Mouse (Mus musculus) erythroblast, embryonic 14.5 days (primary cell): ENCODE measurements around the gene Vps53.

Source experiments
- GATA1 ChIP-seq: IDR thresholded peaks from 2 replicates; pipeline ENCODE4 v1.6.1; 2012; ENCODE audit warnings: low read length, inconsistent platforms, mixed read lengths
- TAL1 ChIP-seq: IDR thresholded peaks from 3 replicates; pipeline ENCODE4 v1.6.1; 2012; ENCODE audit warnings: low read length, inconsistent platforms, mixed read lengths

DNA sequence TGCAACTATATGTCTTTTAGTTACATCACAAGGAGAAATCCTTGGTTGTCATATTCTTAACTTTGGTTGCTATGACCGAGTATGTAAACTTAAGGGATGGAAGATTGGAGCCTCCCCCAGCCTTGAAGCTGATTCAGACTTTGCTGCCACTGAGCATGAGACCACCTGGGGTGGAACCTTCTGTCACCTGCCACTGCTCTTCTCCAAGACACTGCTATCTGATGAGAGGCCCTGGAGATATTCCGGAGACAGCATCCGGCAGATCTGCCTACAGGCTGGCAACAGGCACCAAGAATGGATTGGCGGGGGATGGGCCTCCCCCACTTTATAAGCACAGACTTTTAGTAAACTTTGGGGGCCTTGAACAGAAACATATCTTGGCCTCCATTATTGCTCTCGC is 127.0 kb downstream of the Vps53 start:
- TF ChIP-seq GATA1 (no peak), TAL1 (no peak)
